Comparison of ENCODE assay signal across 8 mouse cellular contexts in the genomic region with DNA sequence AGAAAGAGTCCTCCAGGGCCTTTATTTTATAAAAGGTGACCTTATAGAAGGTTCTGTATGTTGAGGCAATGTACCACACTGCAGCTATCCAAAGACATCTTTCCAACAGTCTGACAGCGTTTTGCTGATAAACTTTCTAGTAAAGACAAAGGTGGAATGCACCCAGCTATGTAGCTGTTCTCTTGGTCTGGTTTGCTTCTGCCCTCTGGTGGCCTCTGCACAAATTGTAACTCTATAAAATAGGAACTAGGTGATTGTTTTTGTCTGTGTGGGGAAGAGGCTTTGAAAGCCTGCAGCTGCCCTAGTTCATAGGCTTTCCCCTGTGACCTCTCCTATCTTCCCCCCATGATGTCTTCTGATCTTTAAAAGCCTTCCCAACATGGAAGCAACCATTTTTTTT. TPM values are rescaled to one million over a fixed set of nuclear protein-coding genes. Genes with fewer than 3 reads are reported as not detected.
A peak's percentile ranks its signal among the peaks of the same experiment; 100 is the strongest.
DNase-seq lines count a peak whose midpoint lies in the region; ATAC-seq lines count a peak whose summit lies in the region.
"Had no signal": no experiment of that assay in that cellular context is flagged by ENCODE, and none has a peak within 500 bp of the region (broad histone marks: within the 10 kb centered on the region; RNA-seq: fewer than 3 reads in every experiment).

No protein-coding gene starts in this region.

- H3K4me1 ChIP-seq in forebrain, embryonic 13.5 days: no peaks in the 10 kb centered on the region
- H3K4me1 ChIP-seq in hindbrain, embryonic 13.5 days (replicated peaks): no peaks in the 10 kb centered on the region
- H3K4me1 ChIP-seq: liver, embryonic 15.5 days had no signal

- no peak overlapping the region for H3K4me2 ChIP-seq in forebrain, embryonic 13.5 days
- H3K4me2 ChIP-seq in hindbrain, embryonic 13.5 days: no peak overlapping the region
- H3K4me2 ChIP-seq: liver, embryonic 15.5 days had no signal

- H3K9ac ChIP-seq in forebrain, embryonic 13.5 days: no peak overlapping the region
- no peak overlapping the region for H3K9ac ChIP-seq in hindbrain, embryonic 13.5 days
- H3K9ac ChIP-seq: liver, embryonic 15.5 days had no signal

- 6% methylated on average over 1 of the region's 1 CpGs for WGBS in forebrain, embryonic 13.5 days
- 9% methylated on average over 1 of the region's 1 CpGs for WGBS in hindbrain, embryonic 13.5 days

- no peak overlapping the region for H3K27ac ChIP-seq in forebrain, embryonic 13.5 days
- H3K27ac ChIP-seq in hindbrain, embryonic 13.5 days: no peak overlapping the region
- H3K27ac ChIP-seq: liver, embryonic 15.5 days had no signal

- no peaks in the 10 kb centered on the region for H3K9me3 ChIP-seq in forebrain, embryonic 13.5 days (replicated peaks)
- H3K9me3 ChIP-seq in hindbrain, embryonic 13.5 days: no peaks in the 10 kb centered on the region
- H3K9me3 ChIP-seq: liver, embryonic 15.5 days had no signal

- no peak overlapping the region for H3K4me3 ChIP-seq in forebrain, embryonic 13.5 days
- H3K4me3 ChIP-seq in hindbrain, embryonic 13.5 days: no peak overlapping the region
- H3K4me3 ChIP-seq: liver, embryonic 15.5 days had no signal

- no peaks in the 10 kb centered on the region for H3K36me3 ChIP-seq in forebrain, embryonic 13.5 days (ENCODE audit: poor library complexity, severe bottlenecking)
- H3K36me3 ChIP-seq in hindbrain, embryonic 13.5 days: no peaks in the 10 kb centered on the region
- H3K36me3 ChIP-seq: liver, embryonic 15.5 days had no signal

- DNase-seq in NIH3T3 (ENCODE audit: low read depth): peak; percentile 89
- DNase-seq in c-Kit-positive CD71-negative TER-119-negative erythroid progenitor cells, embryonic 14.5 days (ENCODE audit: low read depth): peak; percentile 41
- DNase-seq in layer of hippocampus, postnatal 10 days (ENCODE audit: low spot score in 2 of 2): peak; percentile 70 to 78
- peak; percentile 70 for DNase-seq in lung, postnatal 14 days
- peak; percentile 81 to 83 for DNase-seq in right cerebral cortex, adult 2 months (ENCODE audit: low spot score in 2 of 2)

- H3K27me3 ChIP-seq in forebrain, embryonic 13.5 days: no peaks in the 10 kb centered on the region
- H3K27me3 ChIP-seq in hindbrain, embryonic 13.5 days: no peaks in the 10 kb centered on the region
- H3K27me3 ChIP-seq: liver, embryonic 15.5 days had no signal

- ATAC-seq in forebrain, embryonic 13.5 days: peak; percentile 91
- peak; percentile 79 for ATAC-seq in hindbrain, embryonic 13.5 days (ENCODE audit: low FRiP score)

RNA-seq across cellular contexts. Expression of a gene that starts 59.7 kb away (rescaled TPM):
- polyA plus RNA-seq in forebrain, embryonic 13.5 days (2015; fragmentation: Nextera tagmentation; extraction: Ambion mirVana): 0.28 and 0.30 TPM in 2 replicates
- 0.32 and 0.58 TPM in 2 replicates for polyA plus RNA-seq in hindbrain, embryonic 13.5 days (2015; fragmentation: Nextera tagmentation; extraction: Ambion mirVana)
- 1 to 10 TPM; 2.2 to 3.1 TPM for total RNA-seq in layer of hippocampus, postnatal 10 days (2021)
